Mouse (Mus musculus) heart, postnatal 10 days (tissue): ENCODE measurements around the gene Sacs. TPM values are rescaled to one million over a fixed set of nuclear protein-coding genes. Genes with fewer than 3 reads are reported as not detected.
"Not testable (repeated sequence)": the region's sequence is repeated elsewhere in the genome, so short reads cannot be mapped to it uniquely, and the experiment has no call there.

Source experiments
- DNase-seq, 2 experiments: peaks; one replicate each; pipeline ENCODE4 v3.0.0; 2021
- intact Hi-C: fragments of 180-260 bp; cut with DNase I; formaldehyde crosslinking; loops from one replicate; pipeline ENCODE4 v1.15.1; 2025
- total RNA-seq, 2 experiments: library from RNA; stranded (reverse); gene quantifications; 2 replicates each; pipeline ENCODE4 v1.2.3; 2021

Sacs gene
- total RNA-seq, 2 experiments from 2014 or later, result 31.0 to 34.8 TPM

- intact Hi-C loops, result not testable (repeated sequence)
- peak in 1 of 2 experiments; percentile 41 for DNase-seq
These were observed 19.2 kb downstream of the Sacs start for GRCm38 (mm10) chr14:61157426-61157825.

- DNase-seq, result no peak
- intact Hi-C loops, result no loop called here
These were observed 22.7 kb downstream of the Sacs start for GRCm38 (mm10) chr14:61160920-61161319.

GRCm38 (mm10) chr14:61161367-61162334, 23.4 kb downstream of the Sacs start:
- peak; percentile 67 to 71 for DNase-seq

GRCm38 (mm10) chr14:61164461-61164860, 26.2 kb downstream of the Sacs start:
- intact Hi-C loops, result no loop called here

More at GRCm38 (mm10) chr14:61161367-61162334, 23.4 kb downstream of the Sacs start:
- intact Hi-C loops, result no loop called here

GRCm38 (mm10) chr14:61165929-61166328, 27.7 kb downstream of the Sacs start:
- no peak for DNase-seq
- intact Hi-C loops, result no loop called here

More at GRCm38 (mm10) chr14:61164461-61164860, 26.2 kb downstream of the Sacs start:
- no peak for DNase-seq

- intact Hi-C loops, result no loop called here
- no peak for DNase-seq
These were observed 33.2 kb downstream of the Sacs start for GRCm38 (mm10) chr14:61171261-61171970.

GRCm38 (mm10) chr14:61172548-61173158, 34.4 kb downstream of the Sacs start:
- intact Hi-C loops, result loop anchor here (2.0 kb wide), 1 partner anchor 34 kb away; the partner anchor contains the start of gene Sacs
- peak; percentile 99 to 100 for DNase-seq

- intact Hi-C loops, result loop anchor here (2.0 kb wide), 1 partner anchor 34 kb away; the partner anchor contains the start of gene Sacs
- DNase-seq, result peak in 1 of 2 experiments; percentile 77
These were observed 35.0 kb downstream of the Sacs start for GRCm38 (mm10) chr14:61173229-61173628.

- no peak for DNase-seq
- intact Hi-C loops, result no loop called here
These were observed 53.6 kb downstream of the Sacs start for GRCm38 (mm10) chr14:61191904-61192303.

GRCm38 (mm10) chr14:61192326-61192725, 54.1 kb downstream of the Sacs start:
- intact Hi-C loops, result no loop called here
- DNase-seq, result no peak

GRCm38 (mm10) chr14:61194416-61194815, 56.2 kb downstream of the Sacs start:
- DNase-seq, result no peak
- intact Hi-C loops, result no loop called here

- no peak for DNase-seq
- intact Hi-C loops, result no loop called here
These were observed 71.9 kb downstream of the Sacs start for GRCm38 (mm10) chr14:61210111-61210510.

GRCm38 (mm10) chr14:61211754-61212153, 73.5 kb downstream of the Sacs start:
- intact Hi-C loops, result no loop called here
- no peak for DNase-seq

GRCm38 (mm10) chr14:61221166-61221565, 82.9 kb downstream of the Sacs start:
- DNase-seq, result no peak
- intact Hi-C loops, result no loop called here

- intact Hi-C loops, result no loop called here
These were observed 84.2 kb downstream of the Sacs start for GRCm38 (mm10) chr14:61222506-61222905.

GRCm38 (mm10) chr14:61223740-61224139, 85.5 kb downstream of the Sacs start:
- intact Hi-C loops, result no loop called here
- no peak for DNase-seq

More at GRCm38 (mm10) chr14:61222506-61222905, 84.2 kb downstream of the Sacs start:
- DNase-seq, result no peak

- intact Hi-C loops, result no loop called here
- DNase-seq, result no peak
These were observed 86.3 kb downstream of the Sacs start for GRCm38 (mm10) chr14:61224387-61225077.

- intact Hi-C loops, result no loop called here
- no peak for DNase-seq
These were observed 87.9 kb downstream of the Sacs start for GRCm38 (mm10) chr14:61226151-61226550.

- DNase-seq, result no peak
- intact Hi-C loops, result no loop called here
These were observed 91.5 kb downstream of the Sacs start for GRCm38 (mm10) chr14:61229763-61230162.

- no peak for DNase-seq
- intact Hi-C loops, result no loop called here
These were observed 91.9 kb downstream of the Sacs start for GRCm38 (mm10) chr14:61230179-61230578.
